Mouse (Mus musculus): Measurements from ENCODE around the gene Rhox10.

DNA sequence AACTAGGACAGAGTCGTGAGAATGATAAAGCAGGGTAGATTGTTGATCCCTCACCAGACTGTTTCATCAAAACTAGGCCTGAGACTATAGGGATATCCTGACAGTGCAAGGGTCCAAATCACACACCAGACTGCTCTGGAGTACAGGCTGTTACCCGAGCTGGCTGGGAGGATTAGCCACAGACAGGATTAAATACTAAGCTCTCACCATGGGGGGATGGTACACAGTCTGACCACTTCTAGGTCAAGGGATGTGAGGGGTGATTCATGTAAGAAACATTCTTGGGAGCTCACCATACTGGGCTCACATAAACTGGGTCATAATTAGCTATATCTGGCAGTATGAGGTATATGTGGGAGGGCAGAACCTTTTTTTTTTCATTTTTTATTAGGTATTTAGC lies 32.4 kb upstream of the Rhox10 start:
- TF ChIP-seq CTCF (IDR thresholded peaks at IDR 0.05; ENCODE audit: control insufficient read depth, insufficient read depth, insufficient read length) = no peak
- no peak for TF ChIP-seq MYOD1 (IDR thresholded peaks at IDR 0.05; ENCODE audit: control insufficient read depth, insufficient read length, low read depth)
- no peak for TF ChIP-seq MAX (IDR thresholded peaks at IDR 0.05)
- no peak for TF ChIP-seq CEBPB (IDR thresholded peaks at IDR 0.05; ENCODE audit: low read depth)
- no peak for TF ChIP-seq USF1 (IDR thresholded peaks at IDR 0.05; ENCODE audit: low read depth)
